Mouse (Mus musculus) cortical plate, adult 2 months (tissue): ENCODE measurements around the gene Dnhd1. TPM values are rescaled to one million over a fixed set of nuclear protein-coding genes. Genes with fewer than 3 reads are reported as not detected.

ENCODE experiments used
- H3K27ac ChIP-seq: fragments of 200-500 bp; 2 replicates; pipeline ENCODE4 v1.5.1; 2012; ENCODE audit warnings: low read length, control low read depth, inconsistent platforms; ENCODE audit not compliant: insufficient read depth
- H3K4me1 ChIP-seq: fragments of 200-500 bp; 2 replicates; pipeline ENCODE4 v1.6.1; 2011; ENCODE audit warnings: low read length; ENCODE audit not compliant: control insufficient read depth, insufficient read depth
- H3K4me3 ChIP-seq: fragments of 200-500 bp; 2 replicates; pipeline ENCODE4 v1.5.1; 2011; ENCODE audit warnings: mild to moderate bottlenecking, low read length, control low read depth; ENCODE audit not compliant: insufficient read depth
- CTCF ChIP-seq: fragments of 200-500 bp; IDR thresholded peaks from 2 replicates; pipeline ENCODE4 v1.5.1; 2011; ENCODE audit warnings: mild to moderate bottlenecking, control low read depth, low read length; ENCODE audit not compliant: insufficient read depth; ENCODE audit errors: extremely low read depth
- POLR2A ChIP-seq: fragments of 200-500 bp; IDR thresholded peaks from 2 replicates; pipeline ENCODE4 v1.6.1; 2011; ENCODE audit warnings: mild to moderate bottlenecking, low read length, control low read depth; ENCODE audit not compliant: insufficient read depth; ENCODE audit errors: extremely low read depth
- polyA plus RNA-seq: library from polyadenylated mRNA; depleted of rRNA; stranded (reverse); fragments of >200 nt; gene quantifications from 2 replicates; pipeline ENCODE4 v1.2.3, GENCODE M21; 2012; rRNA removed

Dnhd1 gene
- 7.9 and 8.0 TPM in 2 replicates for polyA plus RNA-seq

GRCm38 (mm10) chr7:105650639-105651435, at the start of gene Dnhd1:
Dnhd1 (plus strand) TSS chr7:105650827.
- Histone ChIP-seq H3K4me3 (peak within 1 kb of the TSS; percentile 28), H3K27ac (no peak within 1 kb of the TSS), H3K4me1 (no peaks in the 10 kb centered on the region)
- TF ChIP-seq CTCF (peak; percentile 55; the same call in 1 of the 2 replicates), POLR2A (no peak)

- H3K27ac ChIP-seq = no peak overlapping the region
- no peaks in the 10 kb centered on the region for H3K4me1 ChIP-seq
- H3K4me3 ChIP-seq = no peak overlapping the region
- TF ChIP-seq POLR2A (no peak), CTCF (peak; percentile 79)
These were observed 47.6 kb upstream of the Dnhd1 start for GRCm38 (mm10) chr7:105602860-105603623.

GRCm38 (mm10) chr7:105608467-105608866, 42.2 kb upstream of the Dnhd1 start:
- no peak for TF ChIP-seq POLR2A
- TF ChIP-seq CTCF = no peak
- no peak overlapping the region for H3K4me3 ChIP-seq
- H3K27ac ChIP-seq = no peak overlapping the region
- no peaks in the 10 kb centered on the region for H3K4me1 ChIP-seq

- H3K4me3 ChIP-seq = no peak overlapping the region
- no peak overlapping the region for H3K27ac ChIP-seq
- H3K4me1 ChIP-seq = no peaks in the 10 kb centered on the region
- TF ChIP-seq POLR2A (no peak), CTCF (no peak)
These were observed 38.9 kb upstream of the Dnhd1 start for GRCm38 (mm10) chr7:105611767-105612166.

DNA sequence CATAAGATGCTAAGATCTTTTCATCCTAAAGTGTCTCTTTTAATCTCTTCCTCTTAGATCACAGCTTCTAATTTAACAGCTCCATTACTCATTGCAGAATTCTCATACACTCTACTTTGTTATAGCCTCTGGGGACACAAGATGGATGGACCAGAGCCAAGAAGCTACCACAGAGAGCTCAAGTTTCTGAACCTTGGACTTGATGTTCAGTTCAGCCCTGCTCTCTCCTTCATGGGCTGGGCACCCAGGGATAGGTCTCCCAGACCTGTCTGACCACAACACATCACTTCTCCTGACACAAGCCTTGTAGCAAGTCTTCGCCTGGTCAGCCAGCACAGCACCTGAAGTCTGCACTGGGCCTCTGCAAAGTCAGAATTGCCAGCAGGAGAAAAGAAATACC, 36.2 kb upstream of the Dnhd1 start:
- H3K27ac ChIP-seq = no peak overlapping the region
- TF ChIP-seq POLR2A = no peak
- TF ChIP-seq CTCF = no peak
- no peaks in the 10 kb centered on the region for H3K4me1 ChIP-seq
- H3K4me3 ChIP-seq = no peak overlapping the region

- Histone ChIP-seq H3K4me1 (no peaks in the 10 kb centered on the region), H3K27ac (no peak overlapping the region), H3K4me3 (no peak overlapping the region)
- TF ChIP-seq CTCF = no peak
These were observed 34.9 kb upstream of the Dnhd1 start for GRCm38 (mm10) chr7:105615720-105616119.

- TF ChIP-seq POLR2A (no peak), CTCF (no peak)
- H3K4me3 ChIP-seq = no peak overlapping the region
- H3K4me1 ChIP-seq = no peaks in the 10 kb centered on the region
- no peak overlapping the region for H3K27ac ChIP-seq
These were observed 34.1 kb upstream of the Dnhd1 start for GRCm38 (mm10) chr7:105616561-105616960.

GRCm38 (mm10) chr7:105617810-105618209, 32.8 kb upstream of the Dnhd1 start:
- Histone ChIP-seq H3K27ac (no peak overlapping the region), H3K4me1 (peaks cover 3% of the 10 kb centered on the region; the same call in 1 of the 2 replicates), H3K4me3 (no peak overlapping the region)
- TF ChIP-seq CTCF = no peak
- TF ChIP-seq POLR2A = no peak

GRCm38 (mm10) chr7:105619701-105620100, 30.9 kb upstream of the Dnhd1 start:
- Histone ChIP-seq H3K27ac (no peak overlapping the region), H3K4me3 (no peak overlapping the region), H3K4me1 (peaks cover 3% of the 10 kb centered on the region; the same call in 1 of the 2 replicates)
- TF ChIP-seq POLR2A (no peak), CTCF (no peak)

GRCm38 (mm10) chr7:105621053-105621452, 29.6 kb upstream of the Dnhd1 start:
- no peak overlapping the region for H3K27ac ChIP-seq
- peaks cover 3% of the 10 kb centered on the region; the same call in 1 of the 2 replicates for H3K4me1 ChIP-seq
- TF ChIP-seq CTCF (no peak), POLR2A (no peak)
- H3K4me3 ChIP-seq = no peak overlapping the region
